Mouse (Mus musculus) myocyte (in vitro differentiated cells): ENCODE data around the gene Parvb.

Experiments
- CEBPB ChIP-seq: IDR thresholded peaks from 2 replicates; pipeline ENCODE4 v1.6.1; 2011; ENCODE audit warnings: mild to moderate bottlenecking, moderate library complexity; ENCODE audit not compliant: poor library complexity, insufficient read depth, severe bottlenecking
- MAX ChIP-seq: IDR thresholded peaks from one replicate; pipeline ENCODE4 v1.6.1; 2011; ENCODE audit warnings: low read depth, mild to moderate bottlenecking, control low read depth
- MYOD1 ChIP-seq, 3 experiments: IDR thresholded peaks; one replicate each; pipeline ENCODE4 v1.6.1; 2011; ENCODE audit warnings: control low read depth in 2 of 3, low read depth in 2 of 3, mild to moderate bottlenecking in 2 of 3, moderate library complexity in 1 of 3; ENCODE audit not compliant: insufficient read length in 2 of 3, control insufficient read depth in 1 of 3
- MYOG ChIP-seq, 3 experiments: IDR thresholded peaks; one replicate each; pipeline ENCODE4 v1.6.1; 2011; ENCODE audit warnings: control low read depth in 2 of 3, low read depth in 2 of 3, mild to moderate bottlenecking in 2 of 3; ENCODE audit not compliant: insufficient read length in 2 of 3, control insufficient read depth in 1 of 3, insufficient read depth in 1 of 3
- POLR2A ChIP-seq: IDR thresholded peaks from one replicate; pipeline ENCODE4 v1.6.1; 2011; ENCODE audit warnings: low read depth, mild to moderate bottlenecking, control low read depth, moderate library complexity; ENCODE audit not compliant: insufficient read length
- POLR2AphosphoS2 ChIP-seq: IDR thresholded peaks from one replicate; pipeline ENCODE4 v1.6.1; 2011; ENCODE audit warnings: low read depth, control low read depth; ENCODE audit not compliant: insufficient read length
- SRF ChIP-seq: IDR thresholded peaks from one replicate; pipeline ENCODE4 v1.6.1; 2011; ENCODE audit warnings: low read depth; ENCODE audit not compliant: control insufficient read depth, insufficient read length
- TCF12 ChIP-seq: IDR thresholded peaks from one replicate; pipeline ENCODE4 v1.6.1; 2011; ENCODE audit warnings: mild to moderate bottlenecking, control low read depth; ENCODE audit not compliant: poor library complexity, insufficient read depth, severe bottlenecking
- TCF3 ChIP-seq: IDR thresholded peaks from one replicate; pipeline ENCODE4 v1.6.1; 2011; ENCODE audit warnings: low read depth, control low read depth; ENCODE audit not compliant: insufficient read length
- USF1 ChIP-seq: IDR thresholded peaks from one replicate; pipeline ENCODE4 v1.6.1; 2011; ENCODE audit warnings: low read depth, mild to moderate bottlenecking, control low read depth, moderate library complexity

DNA sequence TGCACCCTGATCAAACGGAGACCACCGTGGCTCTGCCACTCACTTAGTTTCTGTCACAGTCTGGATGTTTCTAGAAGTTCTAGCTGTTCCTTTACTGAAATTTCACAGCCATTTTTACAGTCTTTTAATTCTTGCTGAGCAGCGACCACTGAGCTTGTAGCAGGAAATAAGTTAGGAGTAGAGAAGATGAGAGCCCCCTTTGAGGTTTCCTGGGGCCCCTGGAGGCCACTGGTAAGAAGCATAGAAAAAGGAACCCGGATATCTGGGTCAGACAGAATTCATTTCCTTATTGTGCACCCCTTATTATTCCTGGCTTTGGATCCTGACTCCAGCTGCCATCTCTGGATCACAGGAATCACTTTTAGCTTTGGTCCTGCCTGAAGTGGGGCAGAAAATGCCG lies 123.2 kb downstream of the Parvb start:
- TF ChIP-seq USF1, result no peak
- TF ChIP-seq POLR2A, result no peak
- no peak for TF ChIP-seq MYOG (IDR thresholded peaks at IDR 0.05; ENCODE audit: control insufficient read depth in 1 of 3, insufficient read depth in 1 of 3, insufficient read length in 2 of 3, low read depth in 2 of 3)
- TF ChIP-seq SRF, result no peak
- no peak for TF ChIP-seq POLR2AphosphoS2
- TF ChIP-seq MAX, result no peak
- TF ChIP-seq MYOD1 (IDR thresholded peaks at IDR 0.05; ENCODE audit: control insufficient read depth in 1 of 3, insufficient read length in 2 of 3, low read depth in 2 of 3), result no peak
- TF ChIP-seq CEBPB, result no peak
- TF ChIP-seq TCF12, result no peak
- TF ChIP-seq TCF3, result no peak
